15 mouse cellular contexts compared by ENCODE assay signal in the genomic region with DNA sequence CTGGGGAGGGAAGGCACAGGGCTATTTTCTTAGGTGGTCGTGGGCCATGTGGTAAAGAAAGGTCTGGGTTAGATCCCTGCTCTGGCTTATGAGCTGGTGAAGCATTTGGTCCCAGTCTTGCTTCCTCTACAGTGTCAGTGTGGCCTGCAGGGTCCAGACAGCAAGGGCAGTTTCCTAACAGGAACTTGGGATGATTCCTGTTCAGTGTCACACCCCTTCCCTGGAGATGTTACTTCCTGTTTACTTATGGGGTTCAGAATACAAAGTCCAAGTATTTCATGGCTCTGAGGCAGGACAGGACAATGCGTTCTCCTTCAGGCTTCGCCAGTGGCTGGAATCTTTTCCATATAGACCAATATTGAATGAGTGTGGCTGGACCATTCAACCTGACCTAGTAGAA.
DNase-seq lines count a peak whose midpoint lies in the region; ATAC-seq and TF ChIP-seq lines count a peak whose summit lies in the region.
"Had no signal": no experiment of that assay in that cellular context is flagged by ENCODE, and none has a peak within 500 bp of the region (broad histone marks: within the 10 kb centered on the region; RNA-seq: fewer than 3 reads in every experiment).

No protein-coding gene starts in this region.

- H3K4me2 ChIP-seq in heart, embryonic 15.5 days, result no peak overlapping the region
- H3K4me2 ChIP-seq in kidney, embryonic 16.5 days (replicated peaks; ENCODE audit: low read depth, low read length), result no peak overlapping the region
- H3K4me2 ChIP-seq: embryonic facial prominence, embryonic 13.5 days; forebrain, embryonic 12.5 days; liver, embryonic 15.5 days; midbrain, embryonic 11.5 days had no signal

- no peaks in the 10 kb centered on the region for H3K36me3 ChIP-seq in heart, adult 2 months (ENCODE audit: control insufficient read depth, insufficient read depth, low read length)
- no peaks in the 10 kb centered on the region for H3K36me3 ChIP-seq in heart, embryonic 15.5 days
- no peaks in the 10 kb centered on the region for H3K36me3 ChIP-seq in kidney, embryonic 16.5 days (ENCODE audit: insufficient read depth, low read length)
- H3K36me3 ChIP-seq: embryonic facial prominence, embryonic 13.5 days; liver, embryonic 15.5 days had no signal

- TF ChIP-seq CTCF in heart, adult 2 months (IDR thresholded peaks at IDR 0.05), result 0 out of 2 replicates have a peak, but pooled peaks have one; percentile 12

- 0 out of 2 replicates have a peak, but pooled peaks have one; percentile 24 for TF ChIP-seq POLR2A in heart, adult 2 months (IDR thresholded peaks at IDR 0.05; ENCODE audit: insufficient read depth, low read depth, low read length)

- H3K4me1 ChIP-seq in heart, adult 2 months (ENCODE audit: control insufficient read depth, insufficient read depth, low read length), result peaks cover 8% of the 10 kb centered on the region
- 0 out of 2 replicates have a peak, but pooled peaks cover 2% of the 10 kb centered on the region for H3K4me1 ChIP-seq in heart, embryonic 15.5 days (replicated peaks)
- no peaks in the 10 kb centered on the region for H3K4me1 ChIP-seq in kidney, embryonic 16.5 days (ENCODE audit: insufficient read depth, low read length)
- H3K4me1 ChIP-seq: embryonic facial prominence, embryonic 13.5 days; liver, embryonic 15.5 days had no signal

- H3K4me3 ChIP-seq in heart, adult 2 months, result no peak overlapping the region
- no peak overlapping the region for H3K4me3 ChIP-seq in heart, embryonic 15.5 days
- no peak overlapping the region for H3K4me3 ChIP-seq in kidney, embryonic 16.5 days (ENCODE audit: low read length)
- H3K4me3 ChIP-seq: embryonic facial prominence, embryonic 13.5 days; forebrain, embryonic 12.5 days; gastrocnemius, adult 2 months; liver, embryonic 15.5 days had no signal

- peak; percentile 10 to 24 for DNase-seq in heart, adult 2 months
- no peak for DNase-seq in heart, postnatal 25 days (ENCODE audit: low spot score)
- DNase-seq in lung, postnatal 10 days, result peak; percentile 42
- DNase-seq in left cerebral cortex, postnatal 10 days (ENCODE audit: extremely low spot score in 1 of 2, low spot score in 2 of 2), result no peak
- DNase-seq in spleen, adult 12 weeks (ENCODE audit: low spot score), result no peak
- DNase-seq in right cerebral cortex, postnatal 25 days, result no peak
- DNase-seq: adrenal gland, postnatal 25 days; cerebellum, postnatal 36 days; gastrocnemius, adult 2 months had no signal

- 46% methylated on average over 3 of the region's 3 CpGs for WGBS in heart, adult 2 months
- WGBS in heart, embryonic 15.5 days, result 59% methylated on average over 3 of the region's 3 CpGs
- 64% methylated on average over 3 of the region's 3 CpGs for WGBS in kidney, embryonic 16.5 days

- no peak for TF ChIP-seq EP300 in heart, adult 2 months (IDR thresholded peaks at IDR 0.05; ENCODE audit: insufficient read depth, low read depth, low read length)

- no peaks in the 10 kb centered on the region for H3K9me3 ChIP-seq in heart, embryonic 15.5 days (replicated peaks)
- H3K9me3 ChIP-seq in kidney, embryonic 16.5 days (ENCODE audit: low read length), result no peaks in the 10 kb centered on the region
- H3K9me3 ChIP-seq: embryonic facial prominence, embryonic 13.5 days; forebrain, embryonic 12.5 days; liver, embryonic 15.5 days had no signal

- H3K79me2 ChIP-seq in heart, adult 2 months (replicated peaks; ENCODE audit: control insufficient read depth, insufficient read depth, low read length), result no peaks in the 10 kb centered on the region

- peak overlapping the region; percentile 57 for H3K27ac ChIP-seq in heart, adult 2 months
- H3K27ac ChIP-seq in heart, embryonic 15.5 days, result no peak overlapping the region
- no peak overlapping the region for H3K27ac ChIP-seq in kidney, embryonic 16.5 days (ENCODE audit: low read length)
- H3K27ac ChIP-seq: embryonic facial prominence, embryonic 13.5 days; forebrain, embryonic 12.5 days; gastrocnemius, adult 2 months; liver, embryonic 15.5 days had no signal

- no peak overlapping the region for H3K9ac ChIP-seq in heart, adult 2 months (ENCODE audit: low read depth, low read length)
- H3K9ac ChIP-seq in heart, embryonic 15.5 days, result no peak overlapping the region
- no peak overlapping the region for H3K9ac ChIP-seq in kidney, embryonic 16.5 days (replicated peaks; ENCODE audit: low read length)
- H3K9ac ChIP-seq: embryonic facial prominence, embryonic 13.5 days; forebrain, embryonic 12.5 days; liver, embryonic 15.5 days had no signal

- intact Hi-C loops in heart, adult 2 months (cut with DNase I), result no loop called here
- intact Hi-C loops in heart, postnatal 25 days (cut with DNase I), result no loop called here
- intact Hi-C loops in left cerebral cortex, postnatal 10 days (cut with DNase I), result no loop called here

- H3K27me3 ChIP-seq in heart, adult 2 months (ENCODE audit: control insufficient read depth, insufficient read depth, low read length), result no peaks in the 10 kb centered on the region
- no peaks in the 10 kb centered on the region for H3K27me3 ChIP-seq in heart, embryonic 15.5 days
- no peaks in the 10 kb centered on the region for H3K27me3 ChIP-seq in kidney, embryonic 16.5 days (ENCODE audit: insufficient read depth, low read length)
- H3K27me3 ChIP-seq: embryonic facial prominence, embryonic 13.5 days; forebrain, embryonic 12.5 days; liver, embryonic 15.5 days had no signal

- 0 out of 2 replicates have a peak, but pooled peaks have one; percentile 19 for ATAC-seq in heart, embryonic 15.5 days (replicated peaks; ENCODE audit: insufficient number of reproducible peaks, insufficient read depth, low FRiP score, low read depth)
- 0 out of 2 replicates have a peak, but pooled peaks have one; percentile 15 for ATAC-seq in kidney, embryonic 16.5 days (ENCODE audit: low FRiP score, low TSS enrichment)

Comparison
In these comparisons a context has a peak if more than half of its experiments do, and no peak if none do; other contexts are left out.
1. DNase-seq: peak in heart, adult 2 months (2 of 2) and lung, postnatal 10 days (single experiment); none in heart, postnatal 25 days (single experiment), left cerebral cortex, postnatal 10 days (0 of 2), spleen, adult 12 weeks (single experiment) and right cerebral cortex, postnatal 25 days (single experiment).